Mouse (Mus musculus) liver, embryonic 18 days (tissue): ENCODE data around the gene Ndufa10. TPM values are rescaled to one million over a fixed set of nuclear protein-coding genes. Genes with fewer than 3 reads are reported as not detected.

Source experiments
- polyA plus RNA-seq: library from polyadenylated mRNA; depleted of rRNA; stranded (reverse); fragments of >200 nt; gene quantifications from 2 replicates; pipeline ENCODE4 v1.2.3, GENCODE M21; 2012; rRNA removed

The Ndufa10 gene
- 57.4 and 60.2 TPM in 2 replicates for polyA plus RNA-seq

GRCm38 (mm10) chr1:92473165-92474041, at the start of gene Ndufa10:
TSS of gene Ndufa10 (minus strand) at chr1:92473860.

GRCm38 (mm10) chr1:92518561-92518960, 44.9 kb upstream of the Ndufa10 start, which contains the start of gene Olfr1414:
TSS of gene Olfr1414 (minus strand) at chr1:92518661.

DNA sequence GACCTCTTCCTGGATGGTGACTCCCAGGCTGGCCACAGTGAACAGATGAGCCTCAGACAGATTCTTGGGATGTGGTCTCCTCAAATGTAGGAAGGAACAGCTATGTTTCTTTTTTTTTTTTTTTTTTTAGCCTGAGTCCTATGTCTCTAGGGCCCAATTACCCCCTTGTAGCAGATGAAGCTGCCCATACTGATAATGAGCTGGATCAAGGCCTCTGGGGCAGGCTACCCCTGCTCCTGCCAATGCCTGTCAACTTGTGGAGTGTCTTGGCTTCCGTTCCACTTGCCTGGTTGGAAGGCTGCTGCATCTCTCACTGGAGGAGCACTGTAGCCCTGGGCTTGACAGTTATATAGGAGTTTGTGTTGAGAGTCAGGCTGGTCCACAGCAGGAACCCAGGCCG, 22.3 kb upstream of the Ndufa10 start, which contains the start of gene Olfr1415:
Gene Olfr1415 (minus strand): TSS at position 101 of the 400 bp plus-strand sequence.

GRCm38 (mm10) chr1:92485013-92485412, 11.4 kb upstream of the Ndufa10 start, which contains the start of gene Olfr1416:
TSS of gene Olfr1416 (minus strand) at chr1:92485113.

Other genes starting within 250 kb of the Ndufa10 start
- not detected in 2 replicates for gene Olfr1416, start 11.3 kb upstream of the Ndufa10 start, polyA plus RNA-seq
- gene Olfr1415, start 22.2 kb upstream of the Ndufa10 start, polyA plus RNA-seq, result not detected in 2 replicates
- not detected in 2 replicates for gene Olfr1414, start 44.8 kb upstream of the Ndufa10 start, polyA plus RNA-seq
- gene Olfr1413, start 97.5 kb upstream of the Ndufa10 start, polyA plus RNA-seq, result not detected in 2 replicates
- gene Olfr1412, start 111.9 kb upstream of the Ndufa10 start, polyA plus RNA-seq, result not detected in 2 replicates
- not detected in 2 replicates for gene Olfr1411, start 120.6 kb upstream of the Ndufa10 start, polyA plus RNA-seq
- not detected in 2 replicates for gene Olfr1410, start 131.9 kb upstream of the Ndufa10 start, polyA plus RNA-seq
- gene Olfr12, start 143.9 kb upstream of the Ndufa10 start, polyA plus RNA-seq, result not detected in 2 replicates
- 97.7 and 127 TPM in 2 replicates for gene Cops9, start 168.1 kb upstream of the Ndufa10 start, polyA plus RNA-seq
- gene Otos, start 175.0 kb upstream of the Ndufa10 start, polyA plus RNA-seq, result 0.12 and 0.24 TPM in 2 replicates